In the genomic region with DNA sequence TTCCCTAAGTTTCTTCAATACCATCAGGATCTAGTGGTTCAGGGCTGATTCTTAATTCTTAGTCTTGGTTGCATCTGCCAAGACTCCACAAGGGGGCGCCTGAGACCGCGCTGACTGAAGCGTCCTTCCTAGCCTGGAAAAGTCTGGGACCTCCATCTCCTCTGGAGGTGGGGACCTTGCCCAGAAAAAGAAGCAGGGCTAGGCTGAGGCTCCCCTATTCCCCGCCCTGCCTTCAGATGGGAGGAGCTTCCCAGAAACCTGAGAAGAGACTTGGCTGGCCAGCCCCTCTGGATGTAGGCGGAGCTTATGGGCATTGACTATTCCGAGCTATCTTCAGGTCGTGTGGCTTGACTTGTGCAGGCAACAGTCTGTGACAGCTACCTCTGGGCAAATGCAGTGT, we compare ENCODE assay signal across 7 mouse cellular contexts. TPM values are rescaled to one million over a fixed set of nuclear protein-coding genes. Genes with fewer than 3 reads are reported as not detected.
DNase-seq lines count a peak whose midpoint lies in the region; ATAC-seq and TF ChIP-seq lines count a peak whose summit lies in the region.

No protein-coding gene starts in this region.

- 3% methylated on average over 8 of the region's 8 CpGs for WGBS in midbrain, embryonic 11.5 days
- WGBS in spleen, adult 2 months, result 2% methylated on average over 8 of the region's 8 CpGs

- no peak overlapping the region for H3K27ac ChIP-seq in midbrain, embryonic 11.5 days (ENCODE audit: low read depth, low read length)
- H3K27ac ChIP-seq in spleen, adult 2 months (ENCODE audit: insufficient read depth, low read length), result no peak overlapping the region

- no peak overlapping the region for H3K4me3 ChIP-seq in midbrain, embryonic 11.5 days (ENCODE audit: low read depth, low read length)
- H3K4me3 ChIP-seq in spleen, adult 2 months (ENCODE audit: extremely low read depth, insufficient read depth, insufficient read length), result no peak overlapping the region

- H3K9ac ChIP-seq in midbrain, embryonic 11.5 days (ENCODE audit: low read length), result no peak overlapping the region

- H3K36me3 ChIP-seq in midbrain, embryonic 11.5 days (ENCODE audit: control insufficient read depth, insufficient read depth, low read length), result no peaks in the 10 kb centered on the region
- H3K36me3 ChIP-seq in spleen, adult 2 months (ENCODE audit: control insufficient read depth, insufficient read depth, low read length), result no peaks in the 10 kb centered on the region

- TF ChIP-seq POLR2A in spleen, adult 2 months (IDR thresholded peaks at IDR 0.05; ENCODE audit: low read depth, low read length), result no peak

- ATAC-seq in midbrain, embryonic 11.5 days (ENCODE audit: low FRiP score), result peak; percentile 39

- TF ChIP-seq CTCF in spleen, adult 2 months (IDR thresholded peaks at IDR 0.05; ENCODE audit: extremely low read depth, insufficient read depth, insufficient read length, insufficient replicate concordance), result peak; percentile 86

- H3K4me2 ChIP-seq in midbrain, embryonic 11.5 days, result no peak overlapping the region

- peak; percentile 81 for DNase-seq in adipocyte (ENCODE audit: low spot score)
- peak; percentile 73 to 89 for DNase-seq in cerebellum, postnatal 4 days (ENCODE audit: low spot score in 2 of 2)
- peak; percentile 87 for DNase-seq in gastrocnemius, postnatal 10 days
- peak; percentile 70 for DNase-seq in hindlimb bud, embryonic 11.5 days (ENCODE audit: extremely low spot score, low read depth, low spot score)
- peak; percentile 68 to 74 for DNase-seq in left cerebral cortex, postnatal 36 days (ENCODE audit: low spot score in 2 of 2)
- peak; percentile 99 for DNase-seq in midbrain, embryonic 11.5 days (ENCODE audit: low spot score, missing footprints)
- peak; percentile 52 to 56 for DNase-seq in spleen, adult 2 months (ENCODE audit: low read depth in 1 of 2, low spot score in 2 of 2)

- no peaks in the 10 kb centered on the region for H3K9me3 ChIP-seq in midbrain, embryonic 11.5 days (ENCODE audit: control insufficient read depth, low read length)

- H3K4me1 ChIP-seq in midbrain, embryonic 11.5 days (ENCODE audit: control insufficient read depth, insufficient read depth, low read length), result peaks cover 13% of the 10 kb centered on the region
- H3K4me1 ChIP-seq in spleen, adult 2 months (ENCODE audit: control insufficient read depth, insufficient read depth, insufficient read length), result peaks cover 38% of the 10 kb centered on the region; the same call in 1 of the 2 replicates

- intact Hi-C loops in left cerebral cortex, postnatal 36 days (cut with DNase I), result loop anchor here (1.0 to 5.0 kb wide), 3 partner anchors 71 to 301 kb away; no protein-coding TSS in a partner anchor

- no peaks in the 10 kb centered on the region for H3K27me3 ChIP-seq in midbrain, embryonic 11.5 days (ENCODE audit: control insufficient read depth, insufficient read depth, low read length)
- no peaks in the 10 kb centered on the region for H3K27me3 ChIP-seq in spleen, adult 2 months (ENCODE audit: control insufficient read depth, insufficient read depth, low read length)

RNA-seq across cellular contexts. Expression of a gene that starts 2.5 kb away (rescaled TPM):
- total RNA-seq in gastrocnemius, postnatal 10 days (2021), result 10 to 100 TPM in 1 of 2 experiments, 1 to 10 TPM in 1; 9.3 to 10.3 TPM
- total RNA-seq in left cerebral cortex, postnatal 36 days (2021), result 10 to 100 TPM; 26.5 to 31.7 TPM
- 13.3 and 14.4 TPM in 2 replicates for polyA plus RNA-seq in midbrain, embryonic 11.5 days (2014; fragmentation: Nextera tagmentation; extraction: Ambion mirVana)
- 40.9 and 56.9 TPM in 2 replicates for polyA plus RNA-seq in spleen, adult 2 months (2012; rRNA removed)

RNA-seq across cellular contexts. Expression of a gene that starts 13.8 kb away (rescaled TPM):
- not detected for total RNA-seq in gastrocnemius, postnatal 10 days (2021)
- not detected for total RNA-seq in left cerebral cortex, postnatal 36 days (2021)
- not detected in 2 replicates for polyA plus RNA-seq in midbrain, embryonic 11.5 days (2014; fragmentation: Nextera tagmentation; extraction: Ambion mirVana)
- polyA plus RNA-seq in spleen, adult 2 months (2012; rRNA removed), result not detected in 2 replicates

RNA-seq across cellular contexts. Expression of a gene that starts 18.7 kb away (rescaled TPM):
- total RNA-seq in gastrocnemius, postnatal 10 days (2021), result 100 to 1,000 TPM; 545 to 616 TPM
- total RNA-seq in left cerebral cortex, postnatal 36 days (2021), result 100 to 1,000 TPM; 622 to 695 TPM
- polyA plus RNA-seq in midbrain, embryonic 11.5 days (2014; fragmentation: Nextera tagmentation; extraction: Ambion mirVana), result 443 and 494 TPM in 2 replicates
- 2,793 and 4,124 TPM in 2 replicates for polyA plus RNA-seq in spleen, adult 2 months (2012; rRNA removed)

RNA-seq across cellular contexts. Expression of a gene that starts 50.2 kb away (rescaled TPM):
- 10 to 100 TPM; 22.5 to 25.9 TPM for total RNA-seq in gastrocnemius, postnatal 10 days (2021)
- total RNA-seq in left cerebral cortex, postnatal 36 days (2021), result 1 to 10 TPM; 6.3 to 7.2 TPM
- polyA plus RNA-seq in midbrain, embryonic 11.5 days (2014; fragmentation: Nextera tagmentation; extraction: Ambion mirVana), result 3.8 and 3.9 TPM in 2 replicates
- polyA plus RNA-seq in spleen, adult 2 months (2012; rRNA removed), result 8.4 and 12.2 TPM in 2 replicates

RNA-seq across cellular contexts. Expression of a gene that starts 58.7 kb away (rescaled TPM):
- total RNA-seq in gastrocnemius, postnatal 10 days (2021), result not detected
- total RNA-seq in left cerebral cortex, postnatal 36 days (2021), result not detected
- not detected in 2 replicates for polyA plus RNA-seq in midbrain, embryonic 11.5 days (2014; fragmentation: Nextera tagmentation; extraction: Ambion mirVana)
- 0.12 and 0.26 TPM in 2 replicates for polyA plus RNA-seq in spleen, adult 2 months (2012; rRNA removed)
